Mouse (Mus musculus) thymus, adult 2 months (tissue): ENCODE results near the gene Icam4. TPM values are rescaled to one million over a fixed set of nuclear protein-coding genes. Genes with fewer than 3 reads are reported as not detected.

Experiments used
- DNase-seq: peaks from one replicate; pipeline ENCODE4 v3.0.0; 2021
- H3K27ac ChIP-seq: fragments of 200-500 bp; 2 replicates; pipeline ENCODE4 v1.5.1; 2012; ENCODE audit warnings: low read length, control low read depth; ENCODE audit not compliant: control insufficient read depth, insufficient read depth
- H3K27me3 ChIP-seq: fragments of 200-500 bp; 2 replicates; pipeline ENCODE4 v1.6.1; 2012; ENCODE audit warnings: mild to moderate bottlenecking, low read length, moderate library complexity, mixed read lengths; ENCODE audit not compliant: control insufficient read depth, insufficient read depth
- H3K36me3 ChIP-seq: fragments of 200-500 bp; 2 replicates; pipeline ENCODE4 v1.6.1; 2012; ENCODE audit warnings: mild to moderate bottlenecking, low read length, moderate library complexity; ENCODE audit not compliant: control insufficient read depth, insufficient read depth
- H3K4me1 ChIP-seq: fragments of 200-500 bp; replicated peaks from 2 replicates; pipeline ENCODE4 v1.6.1; 2012; ENCODE audit warnings: low read length; ENCODE audit not compliant: control insufficient read depth, insufficient read depth
- H3K4me3 ChIP-seq: fragments of 200-500 bp; 2 replicates; pipeline ENCODE4 v1.5.1; 2012; ENCODE audit warnings: mild to moderate bottlenecking, low read length, control low read depth, moderate library complexity; ENCODE audit not compliant: control insufficient read depth, insufficient read depth
- CTCF ChIP-seq: fragments of 200-500 bp; IDR thresholded peaks from 2 replicates; pipeline ENCODE4 v1.5.1; 2012; ENCODE audit warnings: mild to moderate bottlenecking, control low read depth, low read length, moderate library complexity, borderline replicate concordance; ENCODE audit not compliant: control insufficient read depth, poor library complexity, insufficient read depth; ENCODE audit errors: extremely low read depth
- POLR2A ChIP-seq: fragments of 200-500 bp; IDR thresholded peaks from 2 replicates; pipeline ENCODE4 v1.6.1; 2012; ENCODE audit warnings: mild to moderate bottlenecking, low read length, control low read depth, moderate library complexity; ENCODE audit not compliant: control insufficient read depth, poor library complexity, insufficient read depth; ENCODE audit errors: extremely low read depth
- WGBS: fragments of 180-500 bp; shearing (Covaris S2); methylation state at CpG from one replicate; pipeline ENCODE4 v1.1.7; 2018; 5-methylcytosine and 5-hydroxymethylcytosine counted together
- polyA plus RNA-seq: library from polyadenylated mRNA; depleted of rRNA; stranded (reverse); fragments of >200 nt; gene quantifications from 2 replicates; pipeline ENCODE4 v1.2.3, GENCODE M21; 2012

Icam4 gene
- polyA plus RNA-seq, 1 experiment, result 0.71 TPM

DNA sequence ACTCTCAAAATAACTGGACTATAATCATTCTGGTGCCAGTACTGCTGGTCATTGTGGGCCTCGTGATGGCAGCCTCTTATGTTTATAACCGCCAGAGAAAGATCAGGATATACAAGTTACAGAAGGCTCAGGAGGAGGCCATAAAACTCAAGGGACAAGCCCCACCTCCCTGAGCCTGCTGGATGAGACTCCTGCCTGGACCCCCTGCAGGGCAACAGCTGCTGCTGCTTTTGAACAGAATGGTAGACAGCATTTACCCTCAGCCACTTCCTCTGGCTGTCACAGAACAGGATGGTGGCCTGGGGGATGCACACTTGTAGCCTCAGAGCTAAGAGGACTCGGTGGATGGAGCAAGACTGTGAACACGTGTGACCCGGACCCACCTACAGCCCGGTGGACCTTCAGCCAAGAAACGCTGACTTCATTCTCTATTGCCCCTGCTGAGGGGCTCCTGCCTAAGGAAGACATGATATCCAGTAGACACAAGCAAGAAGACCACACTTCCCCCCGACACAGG, 1.3 kb upstream of the Icam4 start:
- H3K27ac ChIP-seq, result no peak overlapping the region
- TF ChIP-seq POLR2A, result no peak
- TF ChIP-seq CTCF, result no peak
- 92% methylated on average over 8 of the region's 8 CpGs for WGBS
- H3K4me1 ChIP-seq, result peaks cover 32% of the 10 kb centered on the region
- H3K36me3 ChIP-seq, result no peaks in the 10 kb centered on the region
- DNase-seq, result no peak
- no peak overlapping the region for H3K4me3 ChIP-seq
- peaks cover 7% of the 10 kb centered on the region; the same call in 1 of the 2 replicates for H3K27me3 ChIP-seq

DNA sequence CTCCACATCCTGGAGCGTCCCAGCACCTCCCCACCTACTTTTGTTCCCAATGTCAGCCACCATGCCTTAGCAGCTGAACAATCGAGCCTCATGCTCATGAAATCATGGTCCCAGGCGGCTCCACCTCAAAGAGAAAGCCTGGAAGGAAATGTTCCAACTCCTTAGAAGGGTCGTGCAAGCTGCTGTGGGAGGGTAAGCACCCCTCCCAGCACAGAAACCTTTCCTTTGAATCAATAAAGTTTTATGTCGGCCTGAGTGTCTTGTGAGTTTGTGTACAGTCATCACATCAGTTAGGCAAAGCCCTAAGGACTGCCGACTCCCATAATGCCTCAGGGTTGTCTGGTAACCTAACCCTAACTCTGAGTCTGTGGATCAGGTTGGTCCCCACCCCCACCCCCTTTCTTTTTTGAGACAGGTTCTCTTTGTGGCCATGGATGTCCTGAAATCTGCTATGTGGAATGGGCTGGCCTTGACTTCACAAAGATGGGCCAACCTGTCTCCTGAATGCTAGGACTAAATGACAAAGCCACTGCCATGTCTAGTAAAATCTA, 538 bp upstream of the Icam4 start:
- H3K4me1 ChIP-seq, result peaks cover 39% of the 10 kb centered on the region
- 90% methylated on average over 6 of the region's 6 CpGs for WGBS
- H3K27me3 ChIP-seq, result peaks cover 13% of the 10 kb centered on the region; the same call in 1 of the 2 replicates
- no peak for TF ChIP-seq CTCF
- TF ChIP-seq POLR2A, result no peak
- no peaks in the 10 kb centered on the region for H3K36me3 ChIP-seq
- H3K27ac ChIP-seq, result no peak overlapping the region
- no peak for DNase-seq
- no peak overlapping the region for H3K4me3 ChIP-seq

DNA sequence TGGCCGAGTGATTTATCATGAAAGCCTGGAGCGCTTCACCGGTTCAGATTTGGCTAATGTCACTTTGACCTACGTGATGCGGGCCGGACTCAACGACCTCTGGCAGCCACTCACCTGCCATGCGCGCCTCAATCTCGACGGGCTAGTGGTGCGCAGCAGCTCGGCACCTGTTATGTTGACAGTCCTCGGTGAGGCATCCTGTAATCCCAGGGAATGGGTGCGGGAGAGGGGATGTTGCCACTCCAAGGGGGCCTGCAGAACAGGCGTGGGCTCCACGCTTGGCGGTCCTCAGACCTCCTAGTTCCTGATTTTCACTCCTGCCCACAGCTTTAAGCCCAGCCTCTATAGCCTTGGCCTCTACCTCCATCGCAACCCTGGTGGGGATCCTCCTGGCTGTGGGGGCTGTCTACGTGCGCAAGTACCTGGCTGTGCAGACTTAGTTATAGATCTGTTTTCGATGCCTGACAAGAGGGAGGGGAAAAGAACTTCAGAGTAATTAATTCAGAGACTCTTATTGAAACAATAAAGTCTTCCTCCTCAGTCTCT, 955 bp downstream of the Icam4 start:
- no peaks in the 10 kb centered on the region for H3K36me3 ChIP-seq
- 20% methylated on average over 22 of the region's 22 CpGs for WGBS
- peak; percentile 19 for DNase-seq
- peak overlapping the region; percentile 14 for H3K4me3 ChIP-seq
- H3K27me3 ChIP-seq, result peaks cover 23% of the 10 kb centered on the region
- no peak overlapping the region for H3K27ac ChIP-seq
- H3K4me1 ChIP-seq, result peaks cover 39% of the 10 kb centered on the region
- TF ChIP-seq CTCF, result no peak
- no peak for TF ChIP-seq POLR2A

DNA sequence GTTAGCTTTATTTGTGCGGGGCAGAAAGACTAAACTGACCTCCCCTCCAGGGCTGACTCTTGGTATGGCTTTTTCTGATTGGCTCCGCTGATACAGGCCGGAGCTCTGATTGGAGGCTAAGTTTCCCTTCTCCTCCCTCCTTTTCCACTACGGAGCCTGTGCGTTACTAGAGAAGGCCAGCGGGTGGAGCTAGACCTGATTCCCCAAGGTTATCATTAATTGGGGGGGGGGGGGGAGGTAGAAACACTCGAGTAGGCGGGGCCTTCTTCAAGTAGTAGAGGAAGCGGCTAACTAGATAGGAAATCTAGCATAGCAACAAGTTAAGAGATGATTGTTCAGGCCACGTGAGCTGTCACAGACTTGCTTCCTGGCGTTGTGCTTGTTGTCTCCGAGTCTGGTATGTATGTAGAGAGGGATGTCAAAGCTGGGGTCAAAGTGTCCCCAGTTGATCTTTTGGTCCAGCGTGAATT, 1.6 kb downstream of the Icam4 start:
- WGBS, result under 1% methylated on average over 13 of the region's 13 CpGs
- Histone ChIP-seq H3K27me3 (peaks cover 26% of the 10 kb centered on the region), H3K27ac (peak overlapping the region; percentile 10; the same call in 1 of the 2 replicates), H3K4me3 (peak overlapping the region; percentile 55), H3K36me3 (no peaks in the 10 kb centered on the region), H3K4me1 (peaks cover 39% of the 10 kb centered on the region)
- TF ChIP-seq POLR2A (no peak), CTCF (no peak)
- DNase-seq, result peak; percentile 87

DNA sequence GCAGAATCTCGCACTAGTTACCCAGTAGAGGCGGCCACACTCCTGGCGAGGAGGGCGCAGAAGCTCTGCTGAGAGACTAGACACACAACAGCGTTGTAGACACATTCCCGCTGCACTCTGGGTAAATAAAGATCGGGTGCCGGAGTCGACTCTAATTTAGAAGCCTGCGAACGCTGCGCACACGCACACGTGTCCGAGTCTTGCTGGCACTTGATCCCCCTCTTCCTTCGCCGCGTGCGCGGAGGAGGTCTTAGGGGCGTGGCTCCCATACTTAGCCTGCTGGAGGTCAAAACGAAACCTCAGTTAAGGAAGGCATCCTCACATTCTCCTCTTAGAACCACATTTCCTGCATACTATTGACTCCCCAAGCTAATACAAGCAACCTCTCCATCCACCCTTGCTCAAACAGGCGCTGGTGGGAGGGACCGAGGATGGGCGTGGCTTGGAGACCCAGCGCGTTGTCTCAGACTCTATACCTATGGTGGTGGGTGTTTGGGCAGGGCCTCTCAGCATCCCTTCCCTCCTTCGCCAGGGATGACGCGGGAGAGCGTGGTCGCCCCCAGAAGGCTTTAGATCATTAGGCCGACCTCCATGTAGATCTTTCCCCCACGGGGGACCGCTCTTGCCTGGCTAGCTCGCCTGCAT, 2.2 kb downstream of the Icam4 start:
- peak; percentile 65 for DNase-seq
- Histone ChIP-seq H3K4me3 (peak overlapping the region; percentile 55), H3K27me3 (peaks cover 31% of the 10 kb centered on the region), H3K4me1 (peaks cover 39% of the 10 kb centered on the region), H3K36me3 (no peaks in the 10 kb centered on the region), H3K27ac (peak overlapping the region; percentile 10; the same call in 1 of the 2 replicates)
- WGBS, result under 1% methylated on average over 36 of the region's 36 CpGs
- TF ChIP-seq CTCF, result no peak

DNA sequence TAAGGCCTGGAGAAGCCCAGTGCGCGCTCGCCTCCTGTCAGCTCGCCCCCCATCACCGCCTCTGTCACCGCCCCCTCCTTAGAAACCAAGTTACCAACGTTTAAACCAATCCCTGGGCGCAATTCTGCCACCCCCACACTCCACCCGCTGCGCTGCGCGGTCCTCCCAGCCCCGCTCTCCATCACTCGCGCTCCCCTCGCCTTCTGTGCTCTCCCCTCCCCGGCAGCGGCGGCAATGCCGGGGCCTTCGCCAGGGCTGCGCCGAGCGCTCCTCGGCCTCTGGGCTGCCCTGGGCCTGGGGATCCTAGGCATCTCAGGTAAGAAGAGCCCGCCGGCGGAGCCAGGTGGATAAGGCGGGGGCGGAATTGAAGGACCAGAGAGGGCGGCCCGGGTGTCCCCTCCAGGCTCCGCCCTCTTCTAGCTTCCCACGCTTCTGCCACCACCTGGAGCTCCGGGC, 2.8 kb downstream of the Icam4 start, which contains the start of gene Icam5:
TSS of gene Icam5 (plus strand) at position 178 of the 456 bp plus-strand sequence.
- DNase-seq, result peak; percentile 28
- Histone ChIP-seq H3K36me3 (no peaks in the 10 kb centered on the region), H3K4me3 (peak within 1 kb of the TSS; percentile 55), H3K27me3 (peaks cover 34% of the 10 kb centered on the region), H3K27ac (peak within 1 kb of the TSS; percentile 10; the same call in 1 of the 2 replicates), H3K4me1 (peaks cover 39% of the 10 kb centered on the region)
- 1% methylated on average over 35 of the region's 35 CpGs for WGBS
- TF ChIP-seq POLR2A (no peak), CTCF (no peak)
